Mouse (Mus musculus) hindbrain, embryonic 15.5 days (tissue): Measurements from ENCODE around the gene Swi5. TPM values are rescaled to one million over a fixed set of nuclear protein-coding genes. Genes with fewer than 3 reads are reported as not detected.
A peak's percentile ranks its signal among the peaks of the same experiment; 100 is the strongest.

Experiments used
- ATAC-seq: fragments of 200-750 bp; cut with Nextera tagmentation; 2 replicates; pipeline ENCODE4 v1.8.0; 2017; ENCODE audit warnings: low read depth, moderate number of reproducible peaks, moderate TSS enrichment; ENCODE audit not compliant: low FRiP score
- H3K27ac ChIP-seq: fragments of 300-500 bp; sonication (generic); replicated peaks from 2 replicates; pipeline ENCODE4 v1.5.1; 2015; ENCODE audit warnings: mild to moderate bottlenecking, inconsistent platforms
- H3K27me3 ChIP-seq: fragments of 300-500 bp; sonication (generic); 2 replicates; pipeline ENCODE4 v1.6.1; 2015; ENCODE audit warnings: control low read depth, inconsistent platforms
- H3K36me3 ChIP-seq: fragments of 300-500 bp; sonication (generic); 2 replicates; pipeline ENCODE4 v1.6.1; 2015; ENCODE audit warnings: control low read depth, inconsistent platforms
- H3K4me1 ChIP-seq: fragments of 300-500 bp; sonication (generic); replicated peaks from 2 replicates; pipeline ENCODE4 v1.6.1; 2015; ENCODE audit warnings: control low read depth, inconsistent platforms
- H3K4me2 ChIP-seq: fragments of 300-500 bp; sonication (generic); 2 replicates; pipeline ENCODE4 v1.6.1; 2015; ENCODE audit warnings: moderate library complexity, mild to moderate bottlenecking, inconsistent platforms
- H3K4me3 ChIP-seq: fragments of 300-500 bp; sonication (generic); 2 replicates; pipeline ENCODE4 v1.5.1; 2015; ENCODE audit warnings: mild to moderate bottlenecking, inconsistent platforms
- H3K9ac ChIP-seq: fragments of 300-500 bp; sonication (generic); 2 replicates; pipeline ENCODE4 v1.6.1; 2015; ENCODE audit warnings: inconsistent platforms
- H3K9me3 ChIP-seq: fragments of 300-500 bp; sonication (generic); 2 replicates; pipeline ENCODE4 v1.6.1; 2016; ENCODE audit warnings: control low read depth, inconsistent platforms
- WGBS: fragments of 180-500 bp; shearing (Covaris S2); methylation state at CpG from one replicate; pipeline ENCODE4 v1.1.7; 2015; 5-methylcytosine and 5-hydroxymethylcytosine counted together
- polyA plus RNA-seq: library from polyadenylated mRNA; unstranded; fragments of >200 nt; fragmentation: Nextera tagmentation; extraction: Ambion mirVana; gene quantifications from 2 replicates; pipeline ENCODE4 v1.2.1, GENCODE M21; 2015

The Swi5 gene
- polyA plus RNA-seq, 1 experiment from 2014 or later = 402 TPM

- WGBS = 94% methylated on average over 5 of the region's 5 CpGs
- no peak overlapping the region for H3K4me3 ChIP-seq
- no peak overlapping the region for H3K27ac ChIP-seq
- ATAC-seq = no peak
- no peaks in the 10 kb centered on the region for H3K27me3 ChIP-seq
- H3K9ac ChIP-seq = no peak overlapping the region
- no peaks in the 10 kb centered on the region for H3K4me1 ChIP-seq
- H3K9me3 ChIP-seq = no peaks in the 10 kb centered on the region
- no peak overlapping the region for H3K4me2 ChIP-seq
- peaks cover 61% of the 10 kb centered on the region for H3K36me3 ChIP-seq
These were observed 35.2 kb downstream of the Swi5 start for GRCm38 (mm10) chr2:32252658-32253057.

GRCm38 (mm10) chr2:32251791-32252527 is 35.9 kb downstream of the Swi5 start:
- H3K27ac ChIP-seq = no peak overlapping the region
- H3K4me3 ChIP-seq = no peak overlapping the region
- peaks cover 60% of the 10 kb centered on the region for H3K36me3 ChIP-seq
- no peaks in the 10 kb centered on the region for H3K4me1 ChIP-seq
- H3K4me2 ChIP-seq = no peak overlapping the region
- WGBS = 88% methylated on average over 12 of the region's 12 CpGs
- no peak for ATAC-seq
- H3K9ac ChIP-seq = no peak overlapping the region
- no peaks in the 10 kb centered on the region for H3K27me3 ChIP-seq
- H3K9me3 ChIP-seq = no peaks in the 10 kb centered on the region

GRCm38 (mm10) chr2:32248377-32249361 is 39.2 kb downstream of the Swi5 start:
- no peaks in the 10 kb centered on the region for H3K27me3 ChIP-seq
- no peak for ATAC-seq
- H3K4me1 ChIP-seq = no peaks in the 10 kb centered on the region
- H3K9ac ChIP-seq = no peak overlapping the region
- no peak overlapping the region for H3K27ac ChIP-seq
- H3K36me3 ChIP-seq = peaks cover 54% of the 10 kb centered on the region
- no peak overlapping the region for H3K4me3 ChIP-seq
- no peak overlapping the region for H3K4me2 ChIP-seq
- H3K9me3 ChIP-seq = no peaks in the 10 kb centered on the region
- 85% methylated on average over 10 of the region's 10 CpGs for WGBS

- WGBS = 90% methylated on average over 4 of the region's 4 CpGs
- no peak overlapping the region for H3K4me2 ChIP-seq
- H3K9me3 ChIP-seq = no peaks in the 10 kb centered on the region
- H3K27ac ChIP-seq = no peak overlapping the region
- H3K4me3 ChIP-seq = no peak overlapping the region
- H3K27me3 ChIP-seq = no peaks in the 10 kb centered on the region
- H3K9ac ChIP-seq = no peak overlapping the region
- H3K4me1 ChIP-seq = no peaks in the 10 kb centered on the region
- no peak for ATAC-seq
- peaks cover 55% of the 10 kb centered on the region for H3K36me3 ChIP-seq
These were observed 41.1 kb downstream of the Swi5 start for GRCm38 (mm10) chr2:32246741-32247140.

GRCm38 (mm10) chr2:32242986-32243385 is 44.9 kb downstream of the Swi5 start:
- Histone ChIP-seq H3K9me3 (no peaks in the 10 kb centered on the region), H3K4me3 (no peak overlapping the region), H3K27me3 (no peaks in the 10 kb centered on the region), H3K36me3 (peaks cover 44% of the 10 kb centered on the region), H3K4me1 (peaks cover 2% of the 10 kb centered on the region; the same call in 1 of the 2 replicates), H3K27ac (no peak overlapping the region), H3K4me2 (no peak overlapping the region), H3K9ac (no peak overlapping the region)
- WGBS = 91% methylated on average over 4 of the region's 4 CpGs
- ATAC-seq = no peak

- no peak for ATAC-seq
- H3K36me3 ChIP-seq = peaks cover 33% of the 10 kb centered on the region
These were observed 47.3 kb downstream of the Swi5 start for GRCm38 (mm10) chr2:32240591-32240990.

GRCm38 (mm10) chr2:32238708-32239435 is 49.0 kb downstream of the Swi5 start:
- Histone ChIP-seq H3K4me1 (peaks cover 25% of the 10 kb centered on the region), H3K9me3 (no peaks in the 10 kb centered on the region), H3K4me2 (no peak overlapping the region), H3K36me3 (peaks cover 23% of the 10 kb centered on the region), H3K4me3 (no peak overlapping the region), H3K27me3 (no peaks in the 10 kb centered on the region), H3K9ac (no peak overlapping the region), H3K27ac (no peak overlapping the region)
- WGBS = 95% methylated on average over 9 of the region's 9 CpGs
- no peak for ATAC-seq

More at GRCm38 (mm10) chr2:32240591-32240990, 47.3 kb downstream of the Swi5 start:
- Histone ChIP-seq H3K27me3 (no peaks in the 10 kb centered on the region), H3K4me1 (peaks cover 16% of the 10 kb centered on the region), H3K9ac (no peak overlapping the region), H3K9me3 (no peaks in the 10 kb centered on the region), H3K4me3 (no peak overlapping the region), H3K4me2 (no peak overlapping the region), H3K27ac (no peak overlapping the region)
- WGBS = 82% methylated on average over 5 of the region's 5 CpGs

GRCm38 (mm10) chr2:32237571-32237970 is 50.3 kb downstream of the Swi5 start:
- H3K27ac ChIP-seq = peak overlapping the region; percentile 83; the same call in 1 of the 2 replicates

GRCm38 (mm10) chr2:32236760-32237487 is 51.0 kb downstream of the Swi5 start:
- WGBS = under 1% methylated on average over 20 of the region's 20 CpGs
- peak overlapping the region; percentile 57 for H3K9ac ChIP-seq
- peak overlapping the region; percentile 93 for H3K4me2 ChIP-seq
- peak overlapping the region; percentile 83 for H3K27ac ChIP-seq
- peaks cover 23% of the 10 kb centered on the region for H3K36me3 ChIP-seq
- H3K9me3 ChIP-seq = no peaks in the 10 kb centered on the region
- ATAC-seq = peak; percentile 36; the same call in 1 of the 2 replicates
- H3K27me3 ChIP-seq = no peaks in the 10 kb centered on the region
- peak overlapping the region; percentile 64 for H3K4me3 ChIP-seq
- peaks cover 25% of the 10 kb centered on the region for H3K4me1 ChIP-seq

More at GRCm38 (mm10) chr2:32237571-32237970, 50.3 kb downstream of the Swi5 start:
- Histone ChIP-seq H3K4me3 (peak overlapping the region; percentile 64), H3K4me1 (peaks cover 25% of the 10 kb centered on the region), H3K9me3 (no peaks in the 10 kb centered on the region), H3K36me3 (peaks cover 22% of the 10 kb centered on the region), H3K9ac (peak overlapping the region; percentile 57; the same call in 1 of the 2 replicates), H3K4me2 (peak overlapping the region; percentile 93), H3K27me3 (no peaks in the 10 kb centered on the region)
- ATAC-seq = no peak
- 41% methylated on average over 4 of the region's 4 CpGs for WGBS

- under 1% methylated on average over 54 of the region's 54 CpGs for WGBS
These were observed 51.8 kb downstream of the Swi5 start, which contains the start of gene Pomt1 for GRCm38 (mm10) chr2:32235886-32236759. TSS of gene Pomt1 (plus strand) at chr2:32236590.

More at GRCm38 (mm10) chr2:32235886-32236759, 51.8 kb downstream of the Swi5 start, which contains the start of gene Pomt1:
- H3K27ac ChIP-seq = peak within 1 kb of the TSS; percentile 83
- H3K9me3 ChIP-seq = no peaks in the 10 kb centered on the region
- no peaks in the 10 kb centered on the region for H3K27me3 ChIP-seq
- H3K4me1 ChIP-seq = peaks cover 25% of the 10 kb centered on the region
- H3K36me3 ChIP-seq = peaks cover 31% of the 10 kb centered on the region
- peak within 1 kb of the TSS; percentile 93 for H3K4me2 ChIP-seq
- H3K9ac ChIP-seq = peak within 1 kb of the TSS; percentile 71
- peak within 1 kb of the TSS; percentile 64 for H3K4me3 ChIP-seq
- ATAC-seq = peak; percentile 91
